Mouse (Mus musculus) MEL-GATA-1-ER (cell line): ENCODE data around the gene Hspa12b.
"Not testable (repeated sequence)": the region's sequence is repeated elsewhere in the genome, so short reads cannot be mapped to it uniquely, and the experiment has no call there.

ENCODE experiments used
- DNase-seq: peaks from one replicate; pipeline ENCODE4 v3.0.0-alpha.2; 2012; ENCODE audit warnings: low read depth; ENCODE audit errors: extremely low read depth

Gene Hspa12b

GRCm38 (mm10) chr2:131127161-131127730 lies at the start of gene Hspa12b:
Gene Hspa12b, plus strand, starts transcription at chr2:131127280.
- no peak for DNase-seq

GRCm38 (mm10) chr2:131080507-131080906 lies 46.6 kb upstream of the Hspa12b start:
- peak; percentile 59 for DNase-seq

GRCm38 (mm10) chr2:131084206-131084605 lies 42.9 kb upstream of the Hspa12b start:
- no peak for DNase-seq

GRCm38 (mm10) chr2:131086667-131087390 lies 40.3 kb upstream of the Hspa12b start, which contains the start of gene Siglec1:
Gene Siglec1, minus strand, starts transcription at chr2:131086765.
- DNase-seq = no peak

GRCm38 (mm10) chr2:131088581-131088980 lies 38.5 kb upstream of the Hspa12b start:
- no peak for DNase-seq

- peak; percentile 28 for DNase-seq
These were observed 37.4 kb upstream of the Hspa12b start for GRCm38 (mm10) chr2:131089634-131090033.

- DNase-seq = no peak
These were observed 36.2 kb upstream of the Hspa12b start for GRCm38 (mm10) chr2:131090852-131091251.

GRCm38 (mm10) chr2:131093577-131093976 lies 33.5 kb upstream of the Hspa12b start:
- no peak for DNase-seq

GRCm38 (mm10) chr2:131094823-131095222 lies 32.3 kb upstream of the Hspa12b start:
- peak; percentile 50 for DNase-seq

- peak; percentile 56 for DNase-seq
These were observed 30.8 kb upstream of the Hspa12b start for GRCm38 (mm10) chr2:131096101-131096795.

- no peak for DNase-seq
These were observed 30.0 kb upstream of the Hspa12b start for GRCm38 (mm10) chr2:131097087-131097486.

- DNase-seq = no peak
These were observed 25.6 kb upstream of the Hspa12b start for GRCm38 (mm10) chr2:131101530-131101929.

- DNase-seq = no peak
These were observed 23.1 kb upstream of the Hspa12b start for GRCm38 (mm10) chr2:131104021-131104420.

- not testable (repeated sequence) for DNase-seq
These were observed 22.0 kb upstream of the Hspa12b start for GRCm38 (mm10) chr2:131105061-131105460.

- DNase-seq = no peak
These were observed 21.1 kb upstream of the Hspa12b start for GRCm38 (mm10) chr2:131105989-131106388.

- no peak for DNase-seq
These were observed 8.0 kb upstream of the Hspa12b start for GRCm38 (mm10) chr2:131118968-131119574.

- DNase-seq = no peak
These were observed 2.9 kb upstream of the Hspa12b start for GRCm38 (mm10) chr2:131124166-131124565.

GRCm38 (mm10) chr2:131125157-131125963 lies 1.7 kb upstream of the Hspa12b start:
- no peak for DNase-seq

GRCm38 (mm10) chr2:131125964-131126815 lies 890 bp upstream of the Hspa12b start:
- DNase-seq = no peak

GRCm38 (mm10) chr2:131128211-131128610 lies 1.1 kb downstream of the Hspa12b start:
- DNase-seq = no peak
